Mouse (Mus musculus) small intestine, adult 2 months (tissue): ENCODE data around the gene Gm43738.

ENCODE experiments used
- CTCF ChIP-seq: fragments of 200-500 bp; IDR thresholded peaks from 2 replicates; pipeline ENCODE4 v1.5.1; 2012; ENCODE audit warnings: low read depth, mild to moderate bottlenecking, control low read depth, inconsistent platforms, low read length, moderate library complexity, mixed read lengths; ENCODE audit not compliant: insufficient replicate concordance, insufficient read length; ENCODE audit errors: extremely low read depth
- POLR2A ChIP-seq: fragments of 200-500 bp; IDR thresholded peaks from 2 replicates; pipeline ENCODE4 v1.6.1; 2012; ENCODE audit warnings: low read depth, mild to moderate bottlenecking, control low read depth, inconsistent platforms, low read length, moderate library complexity

- TF ChIP-seq CTCF (no peak), POLR2A (peak; percentile 87; the same call in 1 of the 2 replicates)
Observed at GRCm38 (mm10) chr3:89089882-89090591, 10.9 kb downstream of the Gm43738 start.
